Mouse (Mus musculus): ENCODE data around the gene Prss45. TPM values are rescaled to one million over a fixed set of nuclear protein-coding genes. Genes with fewer than 3 reads are reported as not detected.

The Prss45 gene
- polyA plus RNA-seq (2017; shearing (Covaris generic)), result not detected

GRCm38 (mm10) chr9:110834411-110834810 lies at the start of gene Prss45:
Prss45 (plus strand) TSS chr9:110834588.

GRCm38 (mm10) chr9:110797866-110798265 lies 36.5 kb upstream of the Prss45 start, which contains the start of gene Prss42:
Prss42 (plus strand) TSS chr9:110798166.

GRCm38 (mm10) chr9:110813789-110814188 lies 20.6 kb upstream of the Prss45 start, which contains the start of gene Prss44:
Prss44 (plus strand) TSS chr9:110813994.

GRCm38 (mm10) chr9:110826390-110826789 lies 8.0 kb upstream of the Prss45 start, which contains the start of gene Prss43:
Prss43 (plus strand) TSS chr9:110826690.

GRCm38 (mm10) chr9:110844206-110844605 lies 9.8 kb downstream of the Prss45 start, which contains the start of gene Prss46:
Prss46 (plus strand) TSS chr9:110844506.

GRCm38 (mm10) chr9:110857781-110858472 lies 23.5 kb downstream of the Prss45 start, which contains the start of gene Prss50:
Prss50 (plus strand) TSS chr9:110857967.

GRCm38 (mm10) chr9:110879191-110879920 lies 45.0 kb downstream of the Prss45 start, which contains the start of gene Als2cl:
Als2cl (plus strand) TSS chr9:110879870.

GRCm38 (mm10) chr9:110879998-110880561 lies 45.7 kb downstream of the Prss45 start, which contains the start of gene Tmie:
Tmie (minus strand) TSS chr9:110880113.

Other genes with a start within 250 kb of the Prss45 start
- 2.4 TPM for gene Nradd, start 210.1 kb upstream of the Prss45 start, polyA plus RNA-seq (2017; shearing (Covaris generic))
- gene Nbeal2, start 180.4 kb upstream of the Prss45 start, polyA plus RNA-seq (2017; shearing (Covaris generic)), result 32.7 TPM
- gene Ccdc12, start 178.1 kb upstream of the Prss45 start, polyA plus RNA-seq (2017; shearing (Covaris generic)), result 322 TPM
- gene Myl3, start 92.7 kb upstream of the Prss45 start, polyA plus RNA-seq (2017; shearing (Covaris generic)), result not detected
- gene Pth1r, start 87.4 kb upstream of the Prss45 start, polyA plus RNA-seq (2017; shearing (Covaris generic)), result 0.12 TPM
- not detected for gene Prss42, start 36.4 kb upstream of the Prss45 start, polyA plus RNA-seq (2017; shearing (Covaris generic))
- gene Prss44, start 20.6 kb upstream of the Prss45 start, polyA plus RNA-seq (2017; shearing (Covaris generic)), result not detected
- gene Prss43, start 7.9 kb upstream of the Prss45 start, polyA plus RNA-seq (2017; shearing (Covaris generic)), result not detected
- not detected for gene Prss46, start 9.9 kb downstream of the Prss45 start, polyA plus RNA-seq (2017; shearing (Covaris generic))
- 0.31 TPM for gene Prss50, start 23.4 kb downstream of the Prss45 start, polyA plus RNA-seq (2017; shearing (Covaris generic))
- gene Als2cl, start 45.3 kb downstream of the Prss45 start, polyA plus RNA-seq (2017; shearing (Covaris generic)), result 56.1 TPM
- gene Tmie, start 45.5 kb downstream of the Prss45 start, polyA plus RNA-seq (2017; shearing (Covaris generic)), result 5.1 TPM
- gene Fam240a, start 82.3 kb downstream of the Prss45 start, polyA plus RNA-seq (2017; shearing (Covaris generic)), result 0.98 TPM
- 1.8 TPM for gene Tdgf1, start 111.6 kb downstream of the Prss45 start, polyA plus RNA-seq (2017; shearing (Covaris generic))
- 0.53 TPM for gene Lrrc2, start 117.0 kb downstream of the Prss45 start, polyA plus RNA-seq (2017; shearing (Covaris generic))
- gene Rtp3, start 156.0 kb downstream of the Prss45 start, polyA plus RNA-seq (2017; shearing (Covaris generic)), result not detected
- gene Ltf, start 184.7 kb downstream of the Prss45 start, polyA plus RNA-seq (2017; shearing (Covaris generic)), result 0.81 TPM
- 16.8 TPM for gene Ccrl2, start 222.9 kb downstream of the Prss45 start, polyA plus RNA-seq (2017; shearing (Covaris generic))